Mouse (Mus musculus) limb, embryonic 12.5 days (tissue): ENCODE measurements around the gene Polr3c. TPM values are rescaled to one million over a fixed set of nuclear protein-coding genes. Genes with fewer than 3 reads are reported as not detected.

Experiments
- ATAC-seq: fragments of 200-750 bp; cut with Nextera tagmentation; 2 replicates; pipeline ENCODE4 v1.8.0; 2017; ENCODE audit warnings: low read depth, moderate TSS enrichment; ENCODE audit not compliant: insufficient number of reproducible peaks, insufficient read depth, low FRiP score, low TSS enrichment
- H3K27ac ChIP-seq: fragments of 300-500 bp; sonication (generic); 2 replicates; pipeline ENCODE4 v1.5.1; 2016; ENCODE audit warnings: mild to moderate bottlenecking, moderate library complexity
- H3K27me3 ChIP-seq: fragments of 300-500 bp; sonication (generic); 2 replicates; pipeline ENCODE4 v1.6.1; 2016; ENCODE audit warnings: mild to moderate bottlenecking, moderate library complexity
- H3K36me3 ChIP-seq: fragments of 300-500 bp; sonication (generic); 2 replicates; pipeline ENCODE4 v1.6.1; 2016; ENCODE audit warnings: mild to moderate bottlenecking, moderate library complexity
- H3K4me1 ChIP-seq: fragments of 300-500 bp; sonication (generic); replicated peaks from 2 replicates; pipeline ENCODE4 v1.6.1; 2016
- H3K4me2 ChIP-seq: fragments of 300-500 bp; sonication (generic); 2 replicates; pipeline ENCODE4 v1.6.1; 2016; ENCODE audit warnings: mild to moderate bottlenecking, moderate library complexity
- H3K4me3 ChIP-seq: fragments of 300-500 bp; sonication (generic); replicated peaks from 2 replicates; pipeline ENCODE4 v1.5.1; 2016; ENCODE audit warnings: mild to moderate bottlenecking
- H3K9ac ChIP-seq: fragments of 300-500 bp; sonication (generic); replicated peaks from 2 replicates; pipeline ENCODE4 v1.6.1; 2016; ENCODE audit warnings: mild to moderate bottlenecking, moderate library complexity
- H3K9me3 ChIP-seq: fragments of 300-500 bp; sonication (generic); 2 replicates; pipeline ENCODE4 v1.6.1; 2016; ENCODE audit warnings: mild to moderate bottlenecking, moderate library complexity
- WGBS: fragments of 180-500 bp; shearing (Covaris S2); methylation state at CpG from one replicate; pipeline ENCODE4 v1.1.7; 2016; 5-methylcytosine and 5-hydroxymethylcytosine counted together
- polyA plus RNA-seq: library from polyadenylated mRNA; unstranded; fragments of >200 nt; fragmentation: Nextera tagmentation; extraction: Ambion mirVana; gene quantifications from 2 replicates; pipeline ENCODE4 v1.2.1, GENCODE M21; 2016

Polr3c gene
- polyA plus RNA-seq, 1 experiment from 2014 or later = 40.5 TPM

DNA sequence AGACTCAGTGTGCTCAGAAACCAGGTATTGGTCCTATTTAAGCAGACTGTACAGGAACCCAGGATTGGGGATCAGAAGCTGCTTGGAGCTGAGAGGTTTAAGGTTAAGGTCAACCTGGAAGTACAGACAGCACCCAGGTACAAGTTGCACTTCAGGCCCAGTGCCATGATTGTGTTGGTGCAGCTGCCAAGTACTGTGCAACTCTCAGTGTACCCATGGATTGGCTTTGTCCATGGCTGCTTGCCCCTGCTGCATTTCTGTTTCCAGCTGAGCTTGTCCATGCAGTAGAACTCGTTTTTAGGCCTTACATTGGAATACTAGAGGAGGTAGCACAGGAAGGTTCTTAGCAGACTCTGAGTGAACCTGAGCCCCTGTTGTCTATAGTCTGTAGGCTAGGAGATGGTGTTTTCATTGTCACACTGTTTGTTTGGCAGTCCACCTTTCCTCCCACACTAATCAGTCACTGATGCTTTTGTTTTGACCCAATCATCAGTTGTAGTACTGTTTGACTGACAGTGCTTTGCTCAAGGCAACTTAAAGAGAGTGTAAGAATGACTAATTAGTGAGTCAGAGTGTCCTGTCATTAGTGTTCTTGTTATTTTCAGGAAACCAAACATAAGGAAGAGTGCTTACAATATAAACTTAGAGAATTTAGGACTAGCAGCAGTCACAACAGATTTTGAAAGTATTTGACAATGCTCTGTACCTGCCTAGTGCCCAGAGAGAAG is 9.7 kb upstream of the Polr3c start:
- no peaks in the 10 kb centered on the region for H3K9me3 ChIP-seq
- peaks cover 3% of the 10 kb centered on the region; the same call in 1 of the 2 replicates for H3K36me3 ChIP-seq
- no peak overlapping the region for H3K4me2 ChIP-seq
- H3K4me3 ChIP-seq = no peak overlapping the region
- H3K27me3 ChIP-seq = no peaks in the 10 kb centered on the region
- H3K9ac ChIP-seq = no peak overlapping the region
- 53% methylated on average over 1 of the region's 1 CpGs for WGBS
- no peak overlapping the region for H3K27ac ChIP-seq
- H3K4me1 ChIP-seq = no peaks in the 10 kb centered on the region
- no peak for ATAC-seq

DNA sequence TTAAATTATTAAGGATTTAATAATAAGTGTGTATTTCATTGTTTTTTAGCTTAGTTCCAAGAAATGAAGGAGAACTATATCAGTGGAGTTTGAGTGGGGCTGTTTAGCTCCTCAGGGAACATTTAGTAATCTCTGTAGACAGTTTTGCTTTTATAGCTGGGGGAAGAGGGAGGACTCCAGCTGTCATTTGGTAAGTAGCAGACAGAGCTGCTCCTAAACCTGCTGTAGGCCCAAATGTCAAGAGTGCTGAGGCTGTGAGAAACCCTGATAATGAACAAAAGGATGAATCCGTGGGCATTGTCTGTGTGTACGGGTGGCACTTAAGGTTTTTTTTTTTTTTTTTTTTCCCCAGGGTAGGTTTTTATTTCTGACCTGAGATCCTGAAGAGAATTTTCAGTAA is 7.8 kb upstream of the Polr3c start:
- Histone ChIP-seq H3K4me3 (no peak overlapping the region), H3K36me3 (peaks cover 3% of the 10 kb centered on the region; the same call in 1 of the 2 replicates), H3K9ac (no peak overlapping the region), H3K27me3 (no peaks in the 10 kb centered on the region), H3K4me1 (no peaks in the 10 kb centered on the region), H3K9me3 (no peaks in the 10 kb centered on the region), H3K4me2 (no peak overlapping the region), H3K27ac (no peak overlapping the region)
- 98% methylated on average over 2 of the region's 2 CpGs for WGBS
- ATAC-seq = no peak

DNA sequence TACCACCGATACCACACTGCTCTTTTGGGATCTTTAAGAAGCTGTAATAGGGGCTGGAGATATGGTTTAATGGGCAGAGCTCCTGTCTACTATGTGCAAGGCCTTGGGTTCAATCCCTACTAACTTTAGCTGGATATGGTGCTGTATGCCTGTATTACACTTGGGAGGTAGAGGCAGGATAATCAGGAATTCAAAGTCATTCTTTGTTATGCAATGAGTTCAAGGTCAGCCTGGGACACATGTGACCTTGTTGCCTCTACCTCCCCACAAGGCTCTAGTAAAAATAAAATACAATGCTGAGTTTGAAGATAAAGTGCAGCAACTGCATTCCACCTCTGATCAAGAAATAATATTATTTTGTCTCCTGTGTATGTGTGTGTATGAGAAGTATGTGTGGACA is 6.6 kb upstream of the Polr3c start:
- Histone ChIP-seq H3K4me3 (no peak overlapping the region), H3K4me2 (no peak overlapping the region), H3K36me3 (peaks cover 3% of the 10 kb centered on the region; the same call in 1 of the 2 replicates), H3K27ac (no peak overlapping the region), H3K27me3 (no peaks in the 10 kb centered on the region), H3K4me1 (peaks cover 2% of the 10 kb centered on the region), H3K9ac (no peak overlapping the region), H3K9me3 (no peaks in the 10 kb centered on the region)
- ATAC-seq = no peak
- WGBS = 94% methylated on average over 1 of the region's 1 CpGs

- WGBS = 84% methylated on average over 5 of the region's 5 CpGs
- Histone ChIP-seq H3K27me3 (no peaks in the 10 kb centered on the region), H3K36me3 (peaks cover 3% of the 10 kb centered on the region; the same call in 1 of the 2 replicates), H3K4me1 (peaks cover 10% of the 10 kb centered on the region), H3K4me2 (no peak overlapping the region), H3K27ac (no peak overlapping the region), H3K9me3 (no peaks in the 10 kb centered on the region), H3K9ac (no peak overlapping the region), H3K4me3 (no peak overlapping the region)
- ATAC-seq = no peak
Measured at GRCm38 (mm10) chr3:96730785-96731184, 3.4 kb upstream of the Polr3c start.

DNA sequence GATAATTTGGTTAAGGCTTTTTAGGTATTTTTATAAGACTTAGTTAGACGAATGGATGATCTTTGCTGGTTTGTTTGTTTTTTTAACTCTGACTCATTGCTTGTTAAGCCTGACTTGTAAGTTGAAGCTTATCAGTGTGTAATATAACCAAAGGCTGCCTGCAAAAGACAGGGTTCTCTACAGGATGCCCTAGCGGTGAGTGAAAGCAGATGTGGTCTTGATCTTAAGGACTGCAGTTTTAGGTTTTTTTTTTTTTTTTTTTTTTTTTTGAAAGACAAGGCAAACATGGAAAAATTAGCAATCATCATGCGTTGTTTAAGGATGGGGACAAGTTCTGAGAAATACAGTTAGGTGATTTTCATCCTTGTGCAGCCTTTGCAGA is 2.0 kb upstream of the Polr3c start:
- H3K27me3 ChIP-seq = no peaks in the 10 kb centered on the region
- no peak overlapping the region for H3K4me3 ChIP-seq
- WGBS = 36% methylated on average over 3 of the region's 3 CpGs
- peaks cover 10% of the 10 kb centered on the region for H3K4me1 ChIP-seq
- peak overlapping the region; percentile 76; the same call in 1 of the 2 replicates for H3K4me2 ChIP-seq
- H3K9me3 ChIP-seq = no peaks in the 10 kb centered on the region
- H3K36me3 ChIP-seq = peaks cover 3% of the 10 kb centered on the region; the same call in 1 of the 2 replicates
- H3K27ac ChIP-seq = no peak overlapping the region
- no peak for ATAC-seq
- no peak overlapping the region for H3K9ac ChIP-seq

GRCm38 (mm10) chr3:96728634-96729402 is 1.4 kb upstream of the Polr3c start:
- Histone ChIP-seq H3K27ac (no peak overlapping the region), H3K27me3 (no peaks in the 10 kb centered on the region), H3K4me1 (peaks cover 10% of the 10 kb centered on the region), H3K4me3 (peak overlapping the region; percentile 91), H3K9me3 (no peaks in the 10 kb centered on the region), H3K36me3 (peaks cover 7% of the 10 kb centered on the region), H3K4me2 (peak overlapping the region; percentile 76), H3K9ac (peak overlapping the region; percentile 88; the same call in 1 of the 2 replicates)
- 43% methylated on average over 7 of the region's 7 CpGs for WGBS
- no peak for ATAC-seq

- peak; percentile 40 for ATAC-seq
- peak overlapping the region; percentile 91 for H3K4me3 ChIP-seq
- H3K4me1 ChIP-seq = peaks cover 10% of the 10 kb centered on the region
- H3K4me2 ChIP-seq = peak overlapping the region; percentile 76
- H3K9me3 ChIP-seq = no peaks in the 10 kb centered on the region
- no peaks in the 10 kb centered on the region for H3K27me3 ChIP-seq
- H3K9ac ChIP-seq = peak overlapping the region; percentile 88
- H3K27ac ChIP-seq = peak overlapping the region; percentile 82
- WGBS = under 1% methylated on average over 42 of the region's 42 CpGs
- peaks cover 15% of the 10 kb centered on the region for H3K36me3 ChIP-seq
Measured at GRCm38 (mm10) chr3:96727828-96728633, 603 bp upstream of the Polr3c start.

DNA sequence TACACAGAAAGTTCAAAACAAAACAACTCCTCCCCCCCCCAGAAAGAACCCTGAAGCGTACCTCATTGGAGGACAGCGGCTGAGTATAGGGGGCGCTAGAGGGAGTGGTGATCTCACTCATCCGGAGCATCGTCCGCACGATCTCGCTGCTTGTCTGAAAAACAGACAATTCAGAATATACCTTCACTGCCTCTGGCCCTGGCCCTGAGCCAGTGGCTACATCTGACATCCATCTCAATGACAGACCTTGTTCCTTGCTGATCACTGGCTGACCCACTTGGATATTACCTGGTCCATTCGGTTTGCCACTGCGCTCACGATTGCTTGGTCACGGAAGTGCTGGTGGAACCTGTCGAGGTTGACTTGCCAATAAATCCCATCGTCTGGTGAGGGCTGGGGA is 8.3 kb downstream of the Polr3c start:
- no peak for ATAC-seq
- peaks cover 83% of the 10 kb centered on the region for H3K36me3 ChIP-seq
- H3K9ac ChIP-seq = no peak overlapping the region
- no peak overlapping the region for H3K4me3 ChIP-seq
- no peak overlapping the region for H3K4me2 ChIP-seq
- H3K4me1 ChIP-seq = no peaks in the 10 kb centered on the region
- 42% methylated on average over 14 of the region's 14 CpGs for WGBS
- H3K27ac ChIP-seq = no peak overlapping the region
- no peaks in the 10 kb centered on the region for H3K27me3 ChIP-seq
- no peaks in the 10 kb centered on the region for H3K9me3 ChIP-seq

- no peaks in the 10 kb centered on the region for H3K27me3 ChIP-seq
- WGBS = 63% methylated on average over 2 of the region's 2 CpGs
- no peak for ATAC-seq
- no peaks in the 10 kb centered on the region for H3K9me3 ChIP-seq
- peaks cover 83% of the 10 kb centered on the region for H3K36me3 ChIP-seq
- H3K4me2 ChIP-seq = no peak overlapping the region
- H3K27ac ChIP-seq = no peak overlapping the region
- H3K4me1 ChIP-seq = no peaks in the 10 kb centered on the region
- no peak overlapping the region for H3K4me3 ChIP-seq
- H3K9ac ChIP-seq = no peak overlapping the region
Measured at GRCm38 (mm10) chr3:96715854-96716253, 11.6 kb downstream of the Polr3c start.

DNA sequence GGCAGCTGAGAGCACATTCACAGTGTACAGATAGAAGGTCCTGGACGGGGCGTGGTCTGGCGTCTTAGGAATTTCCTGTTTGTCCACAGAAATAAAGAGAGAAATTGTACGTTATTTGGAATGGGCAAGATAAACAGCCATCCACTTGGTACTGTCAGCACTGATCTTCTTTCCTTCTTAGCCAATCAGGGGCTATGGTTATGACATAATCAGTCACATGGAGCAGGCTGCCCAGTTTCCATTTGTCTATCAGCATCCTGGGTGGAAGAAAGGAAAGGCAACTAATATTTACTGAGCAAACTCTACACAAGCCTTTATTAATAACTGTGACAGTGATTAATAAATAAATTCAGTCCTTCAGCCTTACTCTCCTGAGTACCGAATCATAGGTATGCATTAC is 13.1 kb downstream of the Polr3c start:
- H3K27me3 ChIP-seq = no peaks in the 10 kb centered on the region
- H3K4me3 ChIP-seq = no peak overlapping the region
- H3K9me3 ChIP-seq = no peaks in the 10 kb centered on the region
- WGBS = 87% methylated on average over 5 of the region's 5 CpGs
- no peak overlapping the region for H3K4me2 ChIP-seq
- peaks cover 83% of the 10 kb centered on the region for H3K36me3 ChIP-seq
- no peaks in the 10 kb centered on the region for H3K4me1 ChIP-seq
- no peak overlapping the region for H3K27ac ChIP-seq
- no peak for ATAC-seq
- H3K9ac ChIP-seq = no peak overlapping the region

DNA sequence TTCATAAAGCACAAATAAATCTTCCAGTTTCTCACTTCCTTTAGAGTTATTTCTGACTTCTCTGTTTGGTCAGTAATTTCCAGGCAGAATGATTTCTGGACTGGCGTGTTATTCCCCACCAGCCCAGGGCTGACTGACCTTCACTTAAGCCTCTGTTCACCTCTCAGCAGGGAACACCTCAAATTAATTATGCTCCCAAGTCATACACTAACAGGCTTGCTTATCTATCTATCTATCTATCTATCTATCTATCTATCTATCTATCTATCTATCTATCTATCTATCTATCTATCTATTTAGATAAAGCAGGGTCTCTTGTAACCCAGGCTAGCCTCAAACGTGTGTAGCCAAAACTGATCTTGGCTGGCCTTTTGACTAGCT is 18.8 kb downstream of the Polr3c start:
- Histone ChIP-seq H3K4me2 (peak overlapping the region; percentile 89; the same call in 1 of the 2 replicates), H3K36me3 (peaks cover 65% of the 10 kb centered on the region), H3K4me3 (no peak overlapping the region), H3K27me3 (peaks cover 13% of the 10 kb centered on the region), H3K27ac (no peak overlapping the region), H3K9ac (no peak overlapping the region), H3K9me3 (no peaks in the 10 kb centered on the region), H3K4me1 (peaks cover 5% of the 10 kb centered on the region; the same call in 1 of the 2 replicates)
- no peak for ATAC-seq
- WGBS = 50% methylated on average over 2 of the region's 2 CpGs
